Mouse (Mus musculus): ENCODE measurements around the gene Rnaset2b. TPM values are rescaled to one million over a fixed set of nuclear protein-coding genes. Genes with fewer than 3 reads are reported as not detected.
"Not testable (repeated sequence)": the region's sequence is repeated elsewhere in the genome, so short reads cannot be mapped to it uniquely, and the experiment has no call there.

Rnaset2b gene
- polyA plus RNA-seq, 1 experiment from 2014 or later, result 240 TPM

GRCm38 (mm10) chr17:7030204-7030603 lies 59.8 kb downstream of the Rnaset2b start:
- H3K27me3 ChIP-seq (ENCODE audit: control insufficient read depth, insufficient read depth, low read length); H3K9me3 ChIP-seq (ENCODE audit: control insufficient read depth, low read length); H3K4me3 ChIP-seq (ENCODE audit: low read depth, low read length); H3K27ac ChIP-seq (replicated peaks); H3K9ac ChIP-seq (ENCODE audit: low read length); H3K4me1 ChIP-seq (replicated peaks; ENCODE audit: control insufficient read depth, insufficient read depth); H3K36me3 ChIP-seq (ENCODE audit: control insufficient read depth, insufficient read depth, low read length); DNase-seq (ENCODE audit: low spot score); H3K4me2 ChIP-seq (replicated peaks; ENCODE audit: low read depth); ATAC-seq (ENCODE audit: low FRiP score, low TSS enrichment): not testable (repeated sequence)
- 44% methylated on average over 5 of the region's 7 CpGs for WGBS

- not testable (repeated sequence) for H3K27ac ChIP-seq (replicated peaks); H3K27me3 ChIP-seq (ENCODE audit: control insufficient read depth, insufficient read depth, low read length); H3K9me3 ChIP-seq (ENCODE audit: control insufficient read depth, low read length); H3K4me3 ChIP-seq (ENCODE audit: low read depth, low read length); H3K9ac ChIP-seq (ENCODE audit: low read length); H3K4me1 ChIP-seq (replicated peaks; ENCODE audit: control insufficient read depth, insufficient read depth); H3K36me3 ChIP-seq (ENCODE audit: control insufficient read depth, insufficient read depth, low read length); H3K4me2 ChIP-seq (replicated peaks; ENCODE audit: low read depth); ATAC-seq (ENCODE audit: low FRiP score, low TSS enrichment); DNase-seq (ENCODE audit: low spot score)
- 60% methylated on average over 3 of the region's 6 CpGs for WGBS
Observed at GRCm38 (mm10) chr17:7030622-7031174, 60.3 kb downstream of the Rnaset2b start.

- not testable (repeated sequence) for H3K4me1 ChIP-seq (replicated peaks; ENCODE audit: control insufficient read depth, insufficient read depth); H3K9ac ChIP-seq (ENCODE audit: low read length); H3K9me3 ChIP-seq (ENCODE audit: control insufficient read depth, low read length); H3K4me3 ChIP-seq (ENCODE audit: low read depth, low read length); DNase-seq (ENCODE audit: low spot score); ATAC-seq (ENCODE audit: low FRiP score, low TSS enrichment); H3K36me3 ChIP-seq (ENCODE audit: control insufficient read depth, insufficient read depth, low read length); H3K27ac ChIP-seq (replicated peaks); H3K4me2 ChIP-seq (replicated peaks; ENCODE audit: low read depth); H3K27me3 ChIP-seq (ENCODE audit: control insufficient read depth, insufficient read depth, low read length)
- WGBS, result 64% methylated on average over 3 of the region's 17 CpGs
Observed at GRCm38 (mm10) chr17:7033192-7034166, 63.0 kb downstream of the Rnaset2b start.

Other genes with a start within 250 kb of the Rnaset2b start
- 289 and 299 TPM in 2 replicates for gene Ezr, start 187.8 kb upstream of the Rnaset2b start, polyA plus RNA-seq (2015; fragmentation: Nextera tagmentation; extraction: Ambion mirVana)
- gene Rsph3b, start 22.0 kb upstream of the Rnaset2b start, polyA plus RNA-seq (2015; fragmentation: Nextera tagmentation; extraction: Ambion mirVana), result 36.4 and 39.0 TPM in 2 replicates
- 17.5 and 18.7 TPM in 2 replicates for gene Tagap1, start 9.5 kb upstream of the Rnaset2b start, polyA plus RNA-seq (2015; fragmentation: Nextera tagmentation; extraction: Ambion mirVana)
- 0.17 TPM in 1 of 2 replicates, not detected in the other for gene Gm49721, start 8.3 kb downstream of the Rnaset2b start, polyA plus RNA-seq (2015; fragmentation: Nextera tagmentation; extraction: Ambion mirVana)
- not detected in 2 replicates for gene Gm1604a, start 54.9 kb downstream of the Rnaset2b start, polyA plus RNA-seq (2015; fragmentation: Nextera tagmentation; extraction: Ambion mirVana)
- gene Rps6ka2, start 199.5 kb downstream of the Rnaset2b start, polyA plus RNA-seq (2015; fragmentation: Nextera tagmentation; extraction: Ambion mirVana), result 2.0 and 2.6 TPM in 2 replicates

Data from stomach, postnatal 0 days (tissue).